Mouse (Mus musculus) liver, embryonic 15.5 days (tissue): Measurements from ENCODE around the gene Nccrp1. TPM values are rescaled to one million over a fixed set of nuclear protein-coding genes. Genes with fewer than 3 reads are reported as not detected.
"Not testable (repeated sequence)": the region's sequence is repeated elsewhere in the genome, so short reads cannot be mapped to it uniquely, and the experiment has no call there.

Experiments used
- ATAC-seq: fragments of 200-750 bp; cut with Nextera tagmentation; 2 replicates; pipeline ENCODE4 v1.8.0; 2017; ENCODE audit warnings: moderate number of reproducible peaks, mild to moderate bottlenecking, moderate library complexity; ENCODE audit not compliant: insufficient read depth
- H3K27ac ChIP-seq: fragments of 300-500 bp; sonication (generic); replicated peaks from 2 replicates; pipeline ENCODE4 v1.5.1; 2015; ENCODE audit warnings: mild to moderate bottlenecking, inconsistent platforms
- H3K27me3 ChIP-seq: fragments of 300-500 bp; sonication (generic); 2 replicates; pipeline ENCODE4 v1.6.1; 2015; ENCODE audit warnings: mild to moderate bottlenecking, inconsistent platforms
- H3K36me3 ChIP-seq: fragments of 300-500 bp; sonication (generic); replicated peaks from 2 replicates; pipeline ENCODE4 v1.6.1; 2015; ENCODE audit warnings: moderate library complexity, mild to moderate bottlenecking, inconsistent platforms
- H3K4me1 ChIP-seq: fragments of 300-500 bp; sonication (generic); replicated peaks from 2 replicates; pipeline ENCODE4 v1.6.1; 2015; ENCODE audit warnings: inconsistent platforms
- H3K4me2 ChIP-seq: fragments of 300-500 bp; sonication (generic); 2 replicates; pipeline ENCODE4 v1.6.1; 2015; ENCODE audit warnings: moderate library complexity, mild to moderate bottlenecking, inconsistent platforms
- H3K4me3 ChIP-seq: fragments of 300-500 bp; sonication (generic); replicated peaks from 2 replicates; pipeline ENCODE4 v1.5.1; 2015; ENCODE audit warnings: mild to moderate bottlenecking, inconsistent platforms
- H3K9ac ChIP-seq: fragments of 300-500 bp; sonication (generic); 2 replicates; pipeline ENCODE4 v1.6.1; 2015; ENCODE audit warnings: moderate library complexity, mild to moderate bottlenecking, inconsistent platforms
- H3K9me3 ChIP-seq: fragments of 300-500 bp; sonication (generic); replicated peaks from 2 replicates; pipeline ENCODE4 v1.6.1; 2016; ENCODE audit warnings: inconsistent platforms
- WGBS: fragments of 180-500 bp; shearing (Covaris S2); methylation state at CpG from one replicate; pipeline ENCODE4 v1.1.7; 2015; ENCODE audit warnings: mixed read lengths; ENCODE audit not compliant: insufficient replicate concordance; 5-methylcytosine and 5-hydroxymethylcytosine counted together
- polyA plus RNA-seq: library from polyadenylated mRNA; unstranded; fragments of >200 nt; fragmentation: Nextera tagmentation; extraction: Ambion mirVana; gene quantifications from 2 replicates; pipeline ENCODE4 v1.2.1, GENCODE M21; 2015

Nccrp1 gene
- polyA plus RNA-seq, 1 experiment from 2014 or later = not detected

DNA sequence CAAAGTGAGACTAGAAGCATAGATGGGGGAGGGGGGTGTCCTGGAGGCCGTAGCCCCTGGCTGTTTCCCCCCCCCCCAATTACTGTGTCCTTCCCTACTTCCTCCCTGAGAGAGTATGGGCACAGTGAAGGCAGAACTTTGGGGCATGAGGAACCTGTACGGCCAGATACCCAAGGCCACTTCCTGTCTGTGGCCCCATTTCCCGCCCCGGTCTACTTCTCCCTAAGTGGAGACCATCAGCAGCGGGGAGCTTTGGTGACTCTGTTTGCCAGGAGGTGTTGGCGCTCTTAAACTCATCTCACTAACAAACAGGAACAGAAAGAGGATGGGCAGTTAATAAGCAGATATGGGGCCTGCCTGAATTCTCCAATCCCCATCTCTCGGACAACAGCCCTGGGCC is 574 bp upstream of the Nccrp1 start:
- Histone ChIP-seq H3K9ac (no peak overlapping the region), H3K4me3 (no peak overlapping the region), H3K27ac (no peak overlapping the region), H3K4me1 (peaks cover 17% of the 10 kb centered on the region; the same call in 1 of the 2 replicates), H3K9me3 (no peaks in the 10 kb centered on the region), H3K4me2 (peak overlapping the region; percentile 38), H3K36me3 (no peaks in the 10 kb centered on the region), H3K27me3 (peaks cover 61% of the 10 kb centered on the region)
- 16% methylated on average over 7 of the region's 7 CpGs for WGBS
- ATAC-seq = no peak

DNA sequence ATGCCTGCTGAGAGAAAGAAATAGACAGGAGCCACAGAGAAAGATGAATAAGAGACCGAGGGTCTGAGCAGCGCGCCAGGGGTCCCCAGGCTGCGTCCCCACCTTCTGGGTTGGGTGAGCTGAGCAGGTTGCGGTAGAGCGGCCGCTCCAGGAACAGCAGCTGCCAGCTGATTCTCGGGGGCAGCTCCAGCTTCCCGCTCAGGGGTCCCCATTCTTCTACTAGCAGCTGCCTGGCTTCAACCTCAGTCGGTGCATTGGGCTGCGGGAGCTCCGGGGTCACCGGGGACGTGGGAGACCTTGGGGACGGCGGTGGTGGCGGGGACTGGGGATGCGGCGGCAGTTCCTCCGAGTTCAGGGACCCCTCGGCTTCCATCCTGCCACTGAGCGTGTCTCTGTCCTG is 405 bp downstream of the Nccrp1 start:
- Histone ChIP-seq H3K9me3 (no peaks in the 10 kb centered on the region), H3K36me3 (no peaks in the 10 kb centered on the region), H3K4me2 (peak overlapping the region; percentile 38), H3K27me3 (peaks cover 61% of the 10 kb centered on the region), H3K4me1 (peaks cover 17% of the 10 kb centered on the region; the same call in 1 of the 2 replicates), H3K9ac (no peak overlapping the region), H3K27ac (no peak overlapping the region), H3K4me3 (0 out of 2 replicates have a peak overlapping the region, but pooled peaks have one; percentile 8)
- ATAC-seq = no peak
- 2% methylated on average over 22 of the region's 22 CpGs for WGBS

DNA sequence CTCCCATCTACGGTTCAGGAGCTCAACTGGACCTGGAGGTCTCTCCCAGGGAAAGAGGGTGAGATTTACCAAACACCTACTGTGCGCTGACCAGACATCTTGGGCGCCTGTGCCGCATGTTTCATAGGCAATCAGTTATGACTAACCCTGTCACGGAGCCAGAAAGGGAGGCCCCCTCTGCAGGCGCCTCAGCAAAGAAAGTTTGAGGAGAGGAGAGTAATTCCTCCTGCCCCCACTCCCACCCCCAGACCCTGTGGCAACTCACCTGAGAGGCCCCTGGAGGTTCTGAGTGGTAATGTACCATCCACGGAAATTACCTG is 1.2 kb downstream of the Nccrp1 start:
- no peak overlapping the region for H3K27ac ChIP-seq
- no peaks in the 10 kb centered on the region for H3K36me3 ChIP-seq
- WGBS = 48% methylated on average over 7 of the region's 7 CpGs
- H3K27me3 ChIP-seq = peaks cover 61% of the 10 kb centered on the region
- peaks cover 17% of the 10 kb centered on the region; the same call in 1 of the 2 replicates for H3K4me1 ChIP-seq
- no peak overlapping the region for H3K4me3 ChIP-seq
- no peak overlapping the region for H3K9ac ChIP-seq
- H3K9me3 ChIP-seq = no peaks in the 10 kb centered on the region
- no peak for ATAC-seq
- H3K4me2 ChIP-seq = no peak overlapping the region

DNA sequence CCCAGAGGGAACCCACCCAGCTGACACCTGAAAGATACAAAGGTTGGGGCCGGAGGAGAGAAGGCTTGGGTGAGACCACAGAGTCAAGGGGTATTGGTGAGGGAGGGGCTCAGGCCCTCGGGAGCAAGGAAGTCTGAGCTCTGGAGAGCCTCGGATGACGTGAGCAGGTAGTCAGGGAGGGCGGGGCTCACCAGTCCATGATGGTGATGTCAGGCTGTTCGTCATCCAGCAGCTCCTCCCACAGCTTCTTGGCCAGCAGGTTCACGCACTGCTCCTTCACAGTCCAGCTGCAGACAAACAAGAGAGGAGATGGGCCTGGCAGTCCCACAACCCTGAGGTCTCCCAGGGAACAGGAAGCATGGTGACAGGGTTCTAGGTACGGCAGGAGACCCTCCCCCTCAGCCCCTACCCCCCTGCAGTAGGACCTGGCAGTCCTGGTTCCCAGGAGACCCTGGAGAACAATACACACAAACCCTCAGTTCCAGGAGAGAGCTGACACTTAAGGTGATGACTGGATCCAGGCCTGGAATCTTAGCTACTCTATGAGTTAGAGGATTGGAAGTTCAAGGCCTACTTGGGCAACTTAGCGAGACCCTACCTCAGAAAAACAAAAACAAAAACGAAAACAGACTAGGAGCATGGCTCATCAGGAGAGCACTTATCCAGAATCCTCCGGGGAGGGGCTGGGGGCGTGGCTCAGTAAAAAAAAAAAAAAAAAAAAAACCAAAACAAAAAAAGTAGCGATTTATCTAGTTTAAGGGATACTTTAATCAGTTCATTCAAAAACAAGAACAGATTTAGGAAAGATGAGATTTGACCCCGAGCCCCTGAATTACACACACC is 1.8 kb downstream of the Nccrp1 start:
- ATAC-seq = no peak
- H3K4me3 ChIP-seq = no peak overlapping the region

DNA sequence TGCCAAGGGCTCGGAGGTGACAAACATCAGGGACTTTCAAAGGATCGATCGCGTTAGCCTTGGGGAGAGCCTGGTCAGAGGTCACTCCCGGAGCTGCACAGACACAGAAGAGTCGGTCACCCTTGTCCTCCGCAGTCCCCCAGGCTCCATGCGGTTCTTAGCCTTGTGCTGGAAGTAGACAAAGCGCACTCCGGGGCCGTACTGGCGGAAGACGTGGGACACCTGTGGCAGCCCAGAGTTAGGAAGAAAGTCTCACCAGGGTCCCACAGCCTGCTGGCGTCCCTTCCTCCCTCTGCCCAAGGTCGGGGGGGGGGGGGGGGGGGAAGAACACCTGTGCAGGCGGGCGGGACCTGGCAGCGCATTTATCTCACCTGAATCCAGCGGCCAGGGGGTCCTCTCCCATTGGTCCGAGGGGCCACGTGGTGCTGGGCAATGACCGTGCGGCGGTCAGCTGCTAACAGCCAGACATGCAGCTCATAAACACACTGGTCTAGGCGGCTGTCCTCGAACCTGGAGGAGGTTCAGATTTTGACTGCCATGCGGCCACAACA is 2.9 kb downstream of the Nccrp1 start:
- Histone ChIP-seq H3K36me3 (no peaks in the 10 kb centered on the region), H3K4me2 (peak overlapping the region; percentile 45), H3K27me3 (peaks cover 61% of the 10 kb centered on the region), H3K4me1 (peaks cover 17% of the 10 kb centered on the region; the same call in 1 of the 2 replicates), H3K9ac (no peak overlapping the region), H3K4me3 (no peak overlapping the region), H3K27ac (no peak overlapping the region), H3K9me3 (no peaks in the 10 kb centered on the region)
- no peak; the same call in 1 of the 2 replicates for ATAC-seq
- WGBS = 12% methylated on average over 26 of the region's 27 CpGs

More for the DNA sequence above, 1.8 kb downstream of the Nccrp1 start:
- peaks cover 61% of the 10 kb centered on the region for H3K27me3 ChIP-seq
- no peaks in the 10 kb centered on the region for H3K36me3 ChIP-seq
- H3K9ac ChIP-seq = no peak overlapping the region
- WGBS = 23% methylated on average over 14 of the region's 14 CpGs
- peaks cover 17% of the 10 kb centered on the region; the same call in 1 of the 2 replicates for H3K4me1 ChIP-seq
- no peaks in the 10 kb centered on the region for H3K9me3 ChIP-seq
- H3K4me2 ChIP-seq = no peak overlapping the region
- no peak overlapping the region for H3K27ac ChIP-seq

DNA sequence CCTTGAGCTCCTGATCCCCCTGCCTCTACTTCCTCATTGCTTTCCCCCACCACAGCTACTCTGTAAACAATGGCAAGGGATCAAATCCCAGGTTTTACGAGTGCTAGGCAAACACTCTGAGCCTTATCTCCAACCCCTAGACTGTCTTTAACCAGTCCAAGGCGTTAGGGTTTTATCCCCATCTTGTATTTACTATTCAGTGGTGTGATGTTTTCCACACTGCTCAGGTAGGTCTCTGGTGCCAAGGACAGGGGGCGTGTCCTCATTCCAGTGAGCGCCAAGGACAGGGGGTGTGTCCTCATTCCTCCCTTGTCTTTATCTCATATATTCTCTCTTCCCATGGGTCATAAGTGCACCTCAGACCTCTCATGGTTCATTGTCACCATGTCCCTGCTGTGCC is 6.5 kb downstream of the Nccrp1 start, which contains the start of gene Sycn:
TSS of gene Sycn (plus strand) at position 360 of the 400 bp plus-strand sequence.
- Histone ChIP-seq H3K4me1 (0 out of 2 replicates have a peak, but pooled peaks cover 6% of the 10 kb centered on the region), H3K27ac (no peak within 1 kb of the TSS), H3K27me3 (peaks cover 29% of the 10 kb centered on the region), H3K4me3 (no peak within 1 kb of the TSS), H3K9ac (no peak within 1 kb of the TSS), H3K36me3 (no peaks in the 10 kb centered on the region), H3K9me3 (no peaks in the 10 kb centered on the region), H3K4me2 (no peak within 1 kb of the TSS)
- 51% methylated on average over 4 of the region's 4 CpGs for WGBS
- ATAC-seq = no peak

DNA sequence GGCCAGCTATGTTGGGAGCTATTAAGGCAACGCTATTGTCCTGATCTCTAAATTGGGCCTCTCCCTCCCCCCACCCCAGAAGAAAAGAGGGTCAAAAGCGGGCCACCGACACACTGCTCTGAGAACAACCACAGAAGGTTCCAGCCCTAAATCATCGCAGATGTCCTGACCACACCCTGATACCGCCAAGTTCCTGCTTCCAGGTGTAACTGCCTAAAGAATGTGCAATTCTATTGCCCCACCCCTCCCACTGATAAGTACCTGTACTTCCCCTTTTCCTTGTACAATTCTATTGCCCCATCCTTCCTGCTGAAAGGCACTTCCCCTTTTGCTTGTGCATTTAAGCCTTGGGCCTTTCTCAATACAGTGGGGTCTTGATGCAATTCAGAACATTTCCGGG is 8.2 kb downstream of the Nccrp1 start:
- WGBS = 68% methylated on average over 6 of the region's 6 CpGs
- not testable (repeated sequence) for H3K4me2 ChIP-seq, H3K9me3 ChIP-seq, H3K36me3 ChIP-seq, ATAC-seq, H3K27ac ChIP-seq, H3K4me3 ChIP-seq, H3K9ac ChIP-seq, H3K4me1 ChIP-seq
- H3K27me3 ChIP-seq = peaks cover 12% of the 10 kb centered on the region

DNA sequence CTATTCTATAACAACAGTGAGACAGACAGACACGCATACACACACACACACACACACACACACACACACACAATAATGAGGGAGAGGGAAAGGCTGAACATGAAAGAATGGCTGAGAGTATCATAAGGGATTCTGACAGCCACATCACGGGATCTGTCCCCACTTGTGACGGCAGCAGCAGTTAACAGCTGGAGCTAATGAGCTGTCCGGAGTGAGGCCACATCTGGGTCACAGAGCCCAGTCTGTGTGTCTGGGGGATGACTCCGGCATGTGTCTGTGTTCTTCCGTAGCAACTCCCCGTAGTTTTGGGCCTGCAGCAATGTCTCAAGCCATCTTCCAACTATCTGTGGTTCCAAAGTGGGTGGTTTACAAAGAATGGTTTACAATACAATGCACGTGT is 15.0 kb downstream of the Nccrp1 start:
- Histone ChIP-seq H3K4me1 (peaks cover 9% of the 10 kb centered on the region), H3K4me3 (no peak overlapping the region), H3K27me3 (no peaks in the 10 kb centered on the region), H3K36me3 (no peaks in the 10 kb centered on the region), H3K9ac (no peak overlapping the region), H3K27ac (no peak overlapping the region), H3K9me3 (no peaks in the 10 kb centered on the region), H3K4me2 (no peak overlapping the region)
- 70% methylated on average over 8 of the region's 8 CpGs for WGBS
- ATAC-seq = no peak

DNA sequence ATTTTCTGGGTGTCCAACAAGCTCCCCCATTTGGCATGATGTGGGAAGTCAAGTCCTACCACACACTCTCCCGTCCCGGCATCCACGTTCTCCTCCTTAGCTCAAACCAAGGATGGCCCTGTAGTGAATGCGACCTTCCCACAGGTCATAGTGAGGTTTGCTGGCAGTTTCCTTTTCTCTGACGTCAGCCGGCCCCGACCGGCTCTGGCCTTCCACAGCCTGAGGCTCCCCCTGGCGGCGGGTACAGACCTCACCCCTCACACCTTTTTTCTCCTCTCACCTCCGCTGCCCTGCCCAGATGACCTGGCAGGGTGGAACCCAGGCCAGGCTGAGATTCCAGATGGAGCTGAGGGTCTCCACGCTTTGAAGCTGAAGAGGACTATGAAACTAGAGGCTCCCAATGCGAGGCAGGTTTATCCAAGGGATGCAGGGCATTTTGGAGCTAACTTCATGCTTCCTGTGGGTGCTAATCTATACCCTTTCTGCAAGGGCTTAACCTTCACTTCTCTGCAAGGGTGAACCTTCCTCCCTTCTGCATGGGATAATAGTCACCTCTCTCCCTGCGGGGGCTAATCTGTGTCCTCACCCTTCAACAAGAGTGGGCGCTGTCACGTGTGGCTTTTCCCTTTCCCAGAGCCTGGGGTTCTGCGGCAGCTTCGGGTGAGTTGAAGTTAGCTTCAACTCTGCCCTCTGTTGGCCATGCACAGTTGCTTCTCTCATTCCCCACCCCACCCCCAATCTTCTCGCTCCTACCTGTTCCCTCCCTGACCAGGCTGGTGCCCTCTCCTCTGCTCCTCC is 18.9 kb downstream of the Nccrp1 start:
- ATAC-seq = peak; percentile 54; the same call in 1 of the 2 replicates
- no peaks in the 10 kb centered on the region for H3K36me3 ChIP-seq
- H3K4me1 ChIP-seq = peaks cover 9% of the 10 kb centered on the region
- no peak overlapping the region for H3K4me3 ChIP-seq
- H3K9ac ChIP-seq = no peak overlapping the region
- no peaks in the 10 kb centered on the region for H3K9me3 ChIP-seq
- H3K4me2 ChIP-seq = peak overlapping the region; percentile 34
- no peaks in the 10 kb centered on the region for H3K27me3 ChIP-seq
- WGBS = 4% methylated on average over 19 of the region's 19 CpGs
- no peak overlapping the region for H3K27ac ChIP-seq

DNA sequence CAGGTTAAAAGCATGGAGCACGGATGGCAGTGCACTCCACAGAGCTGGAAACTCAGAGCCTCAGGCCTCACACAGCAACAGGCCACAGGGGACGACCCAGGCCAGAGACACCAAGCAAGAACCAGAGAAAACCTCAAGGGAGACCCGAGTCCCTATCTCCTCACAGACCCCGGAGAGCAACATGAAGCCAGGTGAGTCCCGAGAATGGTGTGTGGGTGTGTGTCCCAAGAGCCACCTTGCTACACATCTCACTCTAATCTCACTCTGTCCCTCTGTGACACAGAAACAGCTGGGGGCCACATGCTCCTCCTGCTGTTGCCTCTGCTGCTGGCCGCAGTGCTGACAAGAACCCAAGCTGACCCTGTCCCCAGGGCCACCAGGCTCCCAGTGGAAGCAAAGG is 24.5 kb downstream of the Nccrp1 start, which contains the start of gene Ifnl3:
TSS of gene Ifnl3 (plus strand) at position 301 of the 400 bp plus-strand sequence.
- H3K9me3 ChIP-seq, H3K36me3 ChIP-seq, ATAC-seq, H3K4me2 ChIP-seq, H3K4me3 ChIP-seq, H3K4me1 ChIP-seq, H3K27me3 ChIP-seq, H3K9ac ChIP-seq, H3K27ac ChIP-seq: not testable (repeated sequence)
- 59% methylated on average over 5 of the region's 6 CpGs for WGBS

DNA sequence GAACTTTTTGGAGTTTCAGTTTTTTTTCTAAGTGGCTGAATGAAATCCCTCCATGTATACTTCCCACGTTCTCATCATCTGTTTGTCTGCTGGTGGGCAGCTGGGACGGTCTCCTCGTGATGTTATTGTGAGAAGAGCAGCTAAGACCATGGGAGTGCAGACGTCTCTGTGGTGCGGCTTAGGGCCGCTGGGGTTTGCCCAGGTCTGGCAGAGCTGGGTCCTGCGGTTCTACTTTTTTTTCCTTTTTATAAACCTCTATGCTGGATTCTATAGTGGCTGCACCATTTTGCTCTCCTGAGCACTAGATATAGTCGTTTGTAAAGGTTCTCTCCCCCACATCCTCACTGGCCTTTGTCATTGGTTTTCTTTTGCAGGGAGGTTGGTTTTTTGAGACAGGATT is 35.6 kb downstream of the Nccrp1 start:
- WGBS = 60% methylated on average over 8 of the region's 8 CpGs
- H3K4me3 ChIP-seq = no peak overlapping the region
- no peak overlapping the region for H3K27ac ChIP-seq
- H3K4me2 ChIP-seq = no peak overlapping the region
- ATAC-seq = no peak
- H3K27me3 ChIP-seq = no peaks in the 10 kb centered on the region
- H3K36me3 ChIP-seq = no peaks in the 10 kb centered on the region
- H3K9me3 ChIP-seq = no peaks in the 10 kb centered on the region
- no peaks in the 10 kb centered on the region for H3K4me1 ChIP-seq
- no peak overlapping the region for H3K9ac ChIP-seq
